Mouse (Mus musculus): ENCODE measurements around the gene Pnkd. TPM values are rescaled to one million over a fixed set of nuclear protein-coding genes. Genes with fewer than 3 reads are reported as not detected.

Gene Pnkd
- polyA plus RNA-seq, 1 experiment from 2014 or later = 108 TPM

DNA sequence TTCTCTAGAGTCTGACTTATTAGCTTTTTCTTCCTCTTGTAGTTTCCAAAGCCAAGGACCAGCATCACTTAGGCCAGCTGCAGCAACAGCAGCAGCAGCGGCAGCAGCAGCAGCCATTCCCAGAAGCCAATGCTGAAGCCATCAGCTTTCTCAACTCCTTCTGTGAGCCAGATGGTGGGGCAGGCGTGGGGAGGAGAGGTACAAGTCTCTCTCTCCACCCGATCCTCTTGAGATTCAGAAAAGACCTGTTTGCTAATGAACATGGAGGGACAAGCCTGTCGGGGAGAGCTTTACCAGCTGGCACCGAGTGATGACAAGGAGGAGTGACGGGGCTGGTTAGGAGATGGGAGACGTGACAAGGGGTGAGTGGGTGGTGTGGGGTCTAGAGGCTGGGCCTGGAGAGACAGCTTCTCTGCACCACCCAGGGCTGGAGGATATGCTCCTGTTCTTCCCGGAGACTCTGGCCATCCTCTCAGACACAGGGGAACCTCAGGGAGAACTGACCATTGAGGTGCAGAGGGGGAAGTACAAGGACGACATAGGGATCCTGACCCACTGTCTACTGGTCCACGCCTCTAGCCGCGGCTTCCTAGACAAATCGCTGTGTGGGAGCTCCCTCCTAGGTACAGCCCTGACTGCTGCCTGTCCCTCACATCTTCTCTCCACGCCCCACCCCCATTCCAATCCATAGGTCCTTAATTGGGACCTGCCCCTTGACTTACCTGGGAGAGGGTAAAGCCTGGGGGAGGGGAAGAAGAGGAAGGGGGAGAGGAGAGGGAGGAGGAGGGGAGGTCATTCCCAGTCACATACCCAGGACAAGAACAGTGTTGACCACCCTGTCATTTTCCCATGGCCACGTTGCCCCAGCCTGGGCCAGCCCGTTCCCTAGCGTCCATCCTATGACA, 77.8 kb downstream of the Pnkd start:
- WGBS = 70% methylated on average over 17 of the region's 17 CpGs
- Histone ChIP-seq H3K4me3 (no peak overlapping the region), H3K27ac (replicated peaks) (no peak overlapping the region)

DNA sequence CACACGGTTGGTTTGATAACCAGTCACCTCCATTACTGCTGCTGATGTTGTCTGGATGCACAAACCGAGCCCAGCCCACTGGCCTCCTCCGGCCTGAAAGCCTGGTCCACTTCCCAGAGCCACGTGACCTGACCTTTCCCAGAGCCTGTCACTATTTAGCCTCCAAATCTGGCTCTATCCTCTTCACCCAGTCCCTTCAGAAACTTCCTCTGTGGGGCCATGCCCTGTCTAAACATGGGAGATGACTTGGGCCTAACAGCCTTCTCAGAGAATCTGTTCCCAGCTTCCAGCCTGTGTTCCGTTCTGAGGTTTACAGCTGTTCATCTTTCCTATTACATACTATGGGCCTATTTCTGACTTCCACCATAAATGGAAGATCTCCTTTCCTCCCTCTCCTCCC, 78.7 kb downstream of the Pnkd start:
- H3K36me3 ChIP-seq (replicated peaks) = no peaks in the 10 kb centered on the region
- peaks cover 20% of the 10 kb centered on the region; the same call in 1 of the 2 replicates for H3K27me3 ChIP-seq (replicated peaks; ENCODE audit: low read depth, poor library complexity, severe bottlenecking)
- peaks cover 25% of the 10 kb centered on the region for H3K4me1 ChIP-seq
- WGBS = 71% methylated on average over 5 of the region's 5 CpGs
- no peaks in the 10 kb centered on the region for H3K9me3 ChIP-seq
- DNase-seq (ENCODE audit: low spot score) = no peak
- H3K27ac ChIP-seq (replicated peaks) = no peak overlapping the region
- H3K4me3 ChIP-seq = no peak overlapping the region

More for the DNA sequence above, 77.8 kb downstream of the Pnkd start:
- H3K4me1 ChIP-seq = peaks cover 17% of the 10 kb centered on the region
- no peaks in the 10 kb centered on the region for H3K9me3 ChIP-seq
- H3K36me3 ChIP-seq (replicated peaks) = no peaks in the 10 kb centered on the region
- H3K27me3 ChIP-seq (replicated peaks; ENCODE audit: low read depth, poor library complexity, severe bottlenecking) = peaks cover 17% of the 10 kb centered on the region; the same call in 1 of the 2 replicates
- DNase-seq (ENCODE audit: low spot score) = no peak

DNA sequence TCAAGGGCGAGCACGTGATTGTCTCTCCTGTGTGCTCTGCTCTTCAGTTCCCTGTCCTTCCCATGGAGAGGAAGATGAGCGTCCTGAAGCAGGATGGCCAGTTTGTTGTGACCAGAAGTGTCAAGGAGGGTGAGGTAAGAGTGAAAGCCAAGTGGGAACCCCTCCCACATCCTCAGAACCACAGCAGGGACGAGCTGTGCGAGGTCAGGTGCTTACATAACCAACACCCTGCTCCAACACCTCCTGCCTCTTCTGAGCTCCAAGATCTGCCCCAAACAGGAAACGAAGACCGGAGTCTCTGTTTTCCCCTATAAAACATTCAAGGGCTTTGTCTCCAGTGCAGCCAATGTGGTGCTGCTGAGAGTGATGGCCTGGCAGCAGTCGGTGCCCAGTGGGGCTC, 79.5 kb downstream of the Pnkd start:
- Histone ChIP-seq H3K36me3 (replicated peaks) (no peaks in the 10 kb centered on the region), H3K4me3 (no peak overlapping the region), H3K27ac (replicated peaks) (no peak overlapping the region), H3K27me3 (replicated peaks; ENCODE audit: low read depth, poor library complexity, severe bottlenecking) (peaks cover 20% of the 10 kb centered on the region; the same call in 1 of the 2 replicates), H3K9me3 (no peaks in the 10 kb centered on the region), H3K4me1 (peaks cover 27% of the 10 kb centered on the region)
- no peak for DNase-seq (ENCODE audit: low spot score)
- WGBS = 84% methylated on average over 8 of the region's 8 CpGs

DNA sequence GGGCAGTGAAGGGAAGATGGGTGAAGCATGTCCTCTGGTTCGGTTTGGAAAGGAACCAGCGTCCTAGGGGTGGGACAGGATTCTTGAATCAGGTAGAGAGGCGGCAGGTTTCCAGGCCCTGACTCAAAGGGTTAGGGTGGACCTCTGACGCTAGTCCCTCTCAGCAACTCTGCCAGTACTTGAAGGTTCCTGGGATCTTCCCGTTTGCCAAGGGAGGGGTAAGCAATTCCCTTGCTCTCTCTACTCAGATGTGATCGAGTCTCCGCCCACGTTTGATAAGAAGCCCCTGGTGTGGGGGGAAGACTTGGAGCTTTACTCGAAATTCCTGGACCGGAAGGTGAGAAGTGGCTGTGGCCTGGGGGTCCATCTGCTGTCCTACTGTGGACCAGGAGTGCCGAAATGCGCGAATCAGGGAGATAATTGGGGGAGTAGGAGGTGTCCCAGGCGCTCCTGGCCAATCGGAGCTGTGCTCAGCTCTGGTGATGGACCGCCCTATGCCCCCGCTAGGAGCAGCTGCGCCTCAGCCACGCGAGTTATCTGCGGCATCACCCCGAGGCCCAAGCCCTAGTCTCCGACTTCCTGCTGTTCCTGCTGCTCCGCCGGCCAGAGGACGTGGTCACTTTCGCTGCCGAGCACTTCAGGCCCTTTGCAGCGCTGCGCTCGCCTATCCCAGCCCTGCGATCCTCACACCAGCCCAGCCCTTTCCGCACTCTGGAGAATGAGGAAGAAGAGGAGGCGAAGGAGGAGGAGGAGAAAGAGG, 83.3 kb downstream of the Pnkd start:
- H3K4me3 ChIP-seq = peak overlapping the region; percentile 56

DNA sequence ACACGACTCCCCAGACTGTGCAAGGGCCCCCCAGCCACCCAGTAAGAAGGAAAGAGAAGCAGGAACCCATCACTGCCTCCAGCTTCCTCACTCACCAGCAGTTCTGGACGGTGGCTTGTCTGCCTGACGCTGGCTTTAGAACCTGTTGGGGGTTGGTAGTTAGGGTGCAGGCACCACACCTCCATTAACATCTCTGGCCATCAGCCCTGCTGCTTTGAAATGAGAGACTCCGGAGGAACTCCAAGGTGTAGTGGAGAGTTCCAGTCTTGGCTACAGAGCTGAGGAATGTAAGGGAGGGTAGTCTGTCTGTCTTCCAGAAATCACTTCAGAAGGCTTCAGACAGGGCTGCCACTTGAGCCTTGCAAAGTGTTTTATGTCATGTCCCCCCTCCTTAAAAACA, 85.3 kb downstream of the Pnkd start:
- peaks cover 15% of the 10 kb centered on the region; the same call in 1 of the 2 replicates for H3K27me3 ChIP-seq (replicated peaks; ENCODE audit: low read depth, poor library complexity, severe bottlenecking)
- WGBS = 48% methylated on average over 4 of the region's 4 CpGs
- no peak overlapping the region for H3K4me3 ChIP-seq
- peaks cover 17% of the 10 kb centered on the region for H3K4me1 ChIP-seq
- H3K36me3 ChIP-seq (replicated peaks) = no peaks in the 10 kb centered on the region
- no peak overlapping the region for H3K27ac ChIP-seq (replicated peaks)
- H3K9me3 ChIP-seq = no peaks in the 10 kb centered on the region
- no peak for DNase-seq (ENCODE audit: low spot score)

More for the DNA sequence above, 83.3 kb downstream of the Pnkd start:
- WGBS = 20% methylated on average over 34 of the region's 34 CpGs
- no peaks in the 10 kb centered on the region for H3K36me3 ChIP-seq (replicated peaks)
- H3K27me3 ChIP-seq (replicated peaks; ENCODE audit: low read depth, poor library complexity, severe bottlenecking) = peaks cover 15% of the 10 kb centered on the region; the same call in 1 of the 2 replicates
- DNase-seq (ENCODE audit: low spot score) = peak; percentile 71
- H3K27ac ChIP-seq (replicated peaks) = peak overlapping the region; percentile 76
- peaks cover 13% of the 10 kb centered on the region for H3K4me1 ChIP-seq
- no peaks in the 10 kb centered on the region for H3K9me3 ChIP-seq

DNA sequence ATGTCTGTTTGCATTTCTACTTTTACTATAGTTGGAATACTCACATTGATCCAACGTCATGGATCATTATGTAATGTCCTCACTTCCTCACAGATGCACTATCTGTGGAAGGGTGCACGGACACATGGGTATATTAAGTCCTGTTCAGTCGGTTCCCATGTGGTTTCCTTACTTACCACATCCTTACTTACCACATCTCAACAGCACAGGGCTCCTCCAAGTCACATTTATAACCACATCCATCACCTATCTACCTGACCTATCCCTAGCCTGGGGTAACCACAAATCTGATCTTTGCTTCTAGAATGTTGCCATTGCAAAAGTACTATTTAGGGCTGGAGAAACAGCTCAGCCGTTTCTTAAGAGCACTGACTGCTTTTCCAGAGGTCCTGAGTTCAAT, 88.6 kb downstream of the Pnkd start:
- H3K36me3 ChIP-seq (replicated peaks) = no peaks in the 10 kb centered on the region
- H3K9me3 ChIP-seq = no peaks in the 10 kb centered on the region
- H3K27me3 ChIP-seq (replicated peaks; ENCODE audit: low read depth, poor library complexity, severe bottlenecking) = no peaks in the 10 kb centered on the region; the same call in 1 of the 2 replicates
- H3K27ac ChIP-seq (replicated peaks) = no peak overlapping the region
- H3K4me1 ChIP-seq = peaks cover 23% of the 10 kb centered on the region
- WGBS = 87% methylated on average over 4 of the region's 4 CpGs
- no peak overlapping the region for H3K4me3 ChIP-seq
- DNase-seq (ENCODE audit: low spot score) = no peak

DNA sequence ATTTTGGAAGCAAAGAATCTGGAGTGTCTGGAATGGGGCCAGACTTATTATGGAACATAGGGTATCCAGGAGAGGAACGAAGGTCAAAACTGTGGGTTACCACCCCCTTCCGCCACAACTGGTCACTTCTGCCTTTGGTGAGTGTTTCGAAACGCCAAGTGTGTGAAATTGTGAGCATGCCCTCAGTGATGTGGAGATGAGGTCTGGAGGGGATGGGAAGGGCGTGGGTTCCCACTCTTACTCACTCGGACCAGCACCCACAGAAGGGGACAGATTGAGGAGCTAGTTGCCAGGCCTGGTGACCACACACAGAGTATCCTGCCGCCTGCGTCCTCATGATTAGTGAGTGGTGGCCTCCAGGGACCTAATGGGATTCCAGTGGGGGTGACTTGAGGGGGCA, 90.2 kb downstream of the Pnkd start, which contains the start of gene Slc11a1:
Gene Slc11a1, plus strand, starts transcription at position 216 of the 400 bp plus-strand sequence.
- WGBS = 79% methylated on average over 8 of the region's 8 CpGs
- no peak for DNase-seq (ENCODE audit: low spot score)
- H3K27ac ChIP-seq (replicated peaks) = no peak within 1 kb of the TSS

DNA sequence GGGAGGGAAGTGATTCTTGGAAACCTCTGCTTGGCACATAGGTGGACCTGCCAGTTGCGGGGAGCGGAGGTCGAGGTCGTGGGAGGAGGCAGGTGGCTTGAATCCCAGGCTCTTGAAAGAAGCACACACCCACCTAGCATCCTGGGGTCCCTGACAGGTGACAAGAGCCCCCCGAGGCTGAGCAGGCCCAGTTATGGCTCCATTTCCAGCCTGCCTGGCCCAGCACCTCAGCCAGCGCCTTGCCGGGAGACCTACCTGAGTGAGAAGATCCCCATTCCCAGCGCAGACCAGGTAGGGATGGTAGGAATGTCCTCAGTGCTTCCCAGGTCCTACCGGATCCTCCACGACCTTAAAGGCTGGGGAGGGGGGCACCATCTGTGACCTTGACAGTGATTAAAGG, 90.8 kb downstream of the Pnkd start:
- no peak overlapping the region for H3K4me3 ChIP-seq
- H3K27ac ChIP-seq (replicated peaks) = no peak overlapping the region
- no peaks in the 10 kb centered on the region for H3K36me3 ChIP-seq (replicated peaks)
- no peak for DNase-seq (ENCODE audit: low spot score)
- peaks cover 22% of the 10 kb centered on the region for H3K4me1 ChIP-seq
- no peaks in the 10 kb centered on the region for H3K27me3 ChIP-seq (replicated peaks; ENCODE audit: low read depth, poor library complexity, severe bottlenecking)
- H3K9me3 ChIP-seq = no peaks in the 10 kb centered on the region
- 78% methylated on average over 10 of the region's 10 CpGs for WGBS

More for the DNA sequence above, 90.2 kb downstream of the Pnkd start, which contains the start of gene Slc11a1:
- no peaks in the 10 kb centered on the region for H3K36me3 ChIP-seq (replicated peaks)
- no peak within 1 kb of the TSS for H3K4me3 ChIP-seq
- H3K9me3 ChIP-seq = no peaks in the 10 kb centered on the region
- H3K4me1 ChIP-seq = peaks cover 22% of the 10 kb centered on the region
- no peaks in the 10 kb centered on the region; the same call in 1 of the 2 replicates for H3K27me3 ChIP-seq (replicated peaks; ENCODE audit: low read depth, poor library complexity, severe bottlenecking)

DNA sequence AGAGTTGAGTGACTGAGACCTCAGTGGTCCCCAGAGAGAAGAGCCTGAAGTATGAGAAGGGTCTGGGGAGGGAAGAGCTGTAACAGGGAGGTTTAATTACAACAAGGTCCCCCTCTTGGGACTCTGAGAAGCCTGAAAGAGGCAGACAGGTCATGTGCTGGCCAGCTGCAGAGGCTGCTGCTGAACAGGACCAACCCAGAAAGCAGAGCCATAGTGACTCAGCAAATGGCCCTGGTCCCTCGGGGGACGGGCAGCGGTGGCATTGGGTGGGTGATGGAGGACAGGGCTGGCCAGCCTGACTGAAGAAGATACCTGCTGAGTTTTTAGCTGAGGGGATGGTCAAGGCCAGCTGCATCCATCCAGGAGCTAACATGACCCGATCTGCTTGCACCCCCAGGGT, 91.7 kb downstream of the Pnkd start:
- Histone ChIP-seq H3K27ac (replicated peaks) (no peak overlapping the region), H3K4me3 (no peak overlapping the region), H3K27me3 (replicated peaks; ENCODE audit: low read depth, poor library complexity, severe bottlenecking) (no peaks in the 10 kb centered on the region), H3K36me3 (replicated peaks) (no peaks in the 10 kb centered on the region), H3K4me1 (peaks cover 22% of the 10 kb centered on the region), H3K9me3 (no peaks in the 10 kb centered on the region)
- no peak for DNase-seq (ENCODE audit: low spot score)
- WGBS = 80% methylated on average over 4 of the region's 4 CpGs

DNA sequence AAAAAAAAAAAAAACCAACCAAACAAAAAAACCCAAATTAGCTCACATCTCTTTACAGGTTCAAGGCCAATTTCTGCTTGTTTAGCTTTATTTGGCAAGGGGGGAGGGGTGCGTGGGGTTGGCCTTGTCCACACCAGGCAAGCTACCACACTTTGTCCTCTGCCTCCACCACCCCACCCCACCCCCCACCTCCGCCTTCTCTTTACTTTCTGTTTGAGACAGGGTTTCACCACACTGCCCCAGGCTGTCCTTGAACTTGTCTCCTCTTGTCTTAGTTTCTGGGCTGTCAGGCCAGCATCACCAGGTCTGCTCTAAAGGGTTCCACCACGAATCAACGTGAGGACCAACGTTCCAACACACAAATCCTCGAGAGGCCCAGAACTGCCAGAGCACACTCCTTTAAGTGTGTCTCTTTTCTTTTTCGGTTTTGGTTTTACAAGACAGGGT, 94.4 kb downstream of the Pnkd start:
- Histone ChIP-seq H3K36me3 (replicated peaks) (no peaks in the 10 kb centered on the region), H3K27ac (replicated peaks) (no peak overlapping the region), H3K4me1 (peaks cover 22% of the 10 kb centered on the region), H3K4me3 (no peak overlapping the region), H3K27me3 (replicated peaks; ENCODE audit: low read depth, poor library complexity, severe bottlenecking) (no peaks in the 10 kb centered on the region), H3K9me3 (no peaks in the 10 kb centered on the region)
- WGBS = 81% methylated on average over 7 of the region's 7 CpGs
- no peak for DNase-seq (ENCODE audit: low spot score)

DNA sequence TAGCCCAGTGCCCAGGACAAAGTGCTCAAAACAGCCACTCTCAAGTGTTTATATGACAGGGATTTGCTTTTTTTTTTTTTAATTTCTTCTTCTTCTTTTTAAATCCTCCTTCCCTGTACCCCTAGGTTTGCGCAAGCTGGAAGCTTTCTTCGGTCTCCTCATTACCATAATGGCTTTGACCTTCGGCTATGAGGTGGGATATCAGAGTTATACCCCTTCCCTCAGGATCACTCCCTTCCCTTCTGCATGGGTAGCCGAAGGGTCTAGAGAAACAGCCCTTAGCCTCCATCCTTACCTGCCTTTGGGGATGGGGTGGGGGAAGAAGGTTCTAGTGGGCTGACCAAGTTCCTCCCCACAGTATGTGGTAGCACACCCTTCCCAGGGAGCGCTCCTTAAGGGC, 95.8 kb downstream of the Pnkd start:
- no peak for DNase-seq (ENCODE audit: low spot score)
- Histone ChIP-seq H3K4me1 (peaks cover 13% of the 10 kb centered on the region), H3K27me3 (replicated peaks; ENCODE audit: low read depth, poor library complexity, severe bottlenecking) (0 out of 2 replicates have a peak, but pooled peaks cover 3% of the 10 kb centered on the region), H3K27ac (replicated peaks) (no peak overlapping the region), H3K36me3 (replicated peaks) (no peaks in the 10 kb centered on the region), H3K9me3 (no peaks in the 10 kb centered on the region), H3K4me3 (no peak overlapping the region)
- WGBS = 83% methylated on average over 5 of the region's 5 CpGs

DNA sequence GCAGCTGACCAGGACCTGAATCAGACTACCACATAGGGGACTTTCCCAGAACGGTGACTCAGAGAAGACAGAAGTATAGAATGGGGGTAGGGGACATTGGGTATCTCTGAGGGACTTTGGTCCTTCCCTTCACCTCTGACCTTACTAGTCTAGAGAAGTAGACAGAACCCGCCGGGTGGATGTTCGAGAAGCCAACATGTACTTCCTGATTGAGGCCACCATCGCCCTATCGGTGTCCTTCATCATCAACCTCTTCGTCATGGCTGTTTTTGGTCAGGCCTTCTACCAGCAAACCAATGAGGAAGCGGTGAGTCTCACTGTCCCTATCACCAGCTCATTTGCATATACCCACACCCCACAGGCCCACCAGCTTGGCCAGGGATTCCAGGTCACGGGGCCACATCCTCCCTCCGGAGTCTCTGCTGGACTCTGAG, 96.9 kb downstream of the Pnkd start:
- Histone ChIP-seq H3K27ac (replicated peaks) (no peak overlapping the region), H3K4me1 (peaks cover 7% of the 10 kb centered on the region), H3K27me3 (replicated peaks; ENCODE audit: low read depth, poor library complexity, severe bottlenecking) (0 out of 2 replicates have a peak, but pooled peaks cover 3% of the 10 kb centered on the region), H3K9me3 (no peaks in the 10 kb centered on the region), H3K4me3 (no peak overlapping the region), H3K36me3 (replicated peaks) (no peaks in the 10 kb centered on the region)
- WGBS = 89% methylated on average over 10 of the region's 10 CpGs
- no peak for DNase-seq (ENCODE audit: low spot score)
